Mouse (Mus musculus) kidney, adult 8-10 months (tissue): ENCODE results near the gene Tlnrd1.
A peak's percentile ranks its signal among the peaks of the same experiment; 100 is the strongest.

Source experiments
- DNase-seq, 2 experiments: peaks; one replicate each; pipeline ENCODE4 v3.0.0; 2022

Tlnrd1 gene

GRCm38 (mm10) chr7:83883276-83884020, 657 bp downstream of the Tlnrd1 start:
- peak; percentile 75 to 77 for DNase-seq

GRCm38 (mm10) chr7:83882633-83883275, 1.4 kb downstream of the Tlnrd1 start:
- peak in 1 of 2 experiments; percentile 59 for DNase-seq

GRCm38 (mm10) chr7:83882150-83882632, 1.9 kb downstream of the Tlnrd1 start:
- DNase-seq: no peak

- peak in 1 of 2 experiments; percentile 40 for DNase-seq
Observed at GRCm38 (mm10) chr7:83878676-83879448, 5.2 kb downstream of the Tlnrd1 start.

- DNase-seq: no peak
Observed at GRCm38 (mm10) chr7:83877088-83877487, 7.0 kb downstream of the Tlnrd1 start.

- DNase-seq: no peak
Observed at GRCm38 (mm10) chr7:83869839-83870543, 14.1 kb downstream of the Tlnrd1 start.

GRCm38 (mm10) chr7:83868200-83868599, 15.9 kb downstream of the Tlnrd1 start:
- DNase-seq: no peak

- no peak for DNase-seq
Observed at GRCm38 (mm10) chr7:83863554-83863953, 20.6 kb downstream of the Tlnrd1 start.

- DNase-seq: no peak
Observed at GRCm38 (mm10) chr7:83859378-83860083, 24.6 kb downstream of the Tlnrd1 start.

GRCm38 (mm10) chr7:83857921-83858320, 26.2 kb downstream of the Tlnrd1 start:
- no peak for DNase-seq

GRCm38 (mm10) chr7:83857208-83857488, 27.0 kb downstream of the Tlnrd1 start:
- DNase-seq: no peak

GRCm38 (mm10) chr7:83856353-83857207, 27.5 kb downstream of the Tlnrd1 start:
- DNase-seq: no peak

- no peak for DNase-seq
Observed at GRCm38 (mm10) chr7:83855203-83855602, 28.9 kb downstream of the Tlnrd1 start.

- no peak for DNase-seq
Observed at GRCm38 (mm10) chr7:83852381-83853380, 31.4 kb downstream of the Tlnrd1 start.

GRCm38 (mm10) chr7:83851569-83852380, 32.3 kb downstream of the Tlnrd1 start:
- DNase-seq: no peak

- DNase-seq: peak; percentile 75 to 86
Observed at GRCm38 (mm10) chr7:83847187-83848075, 36.7 kb downstream of the Tlnrd1 start.

- no peak for DNase-seq
Observed at GRCm38 (mm10) chr7:83844807-83845206, 39.3 kb downstream of the Tlnrd1 start.
